Mouse (Mus musculus) hindbrain, embryonic 11.5 days (tissue): ENCODE results near the gene Trim42. TPM values are rescaled to one million over a fixed set of nuclear protein-coding genes. Genes with fewer than 3 reads are reported as not detected.

Experiments
- ATAC-seq: fragments of 200-750 bp; cut with Nextera tagmentation; 2 replicates; pipeline ENCODE4 v1.8.0; 2017; ENCODE audit warnings: mild to moderate bottlenecking, moderate TSS enrichment, moderate library complexity; ENCODE audit not compliant: low FRiP score
- DNase-seq: peaks from one replicate; pipeline ENCODE4 v3.0.0-alpha.2; 2015; ENCODE audit warnings: low spot score
- H3K27ac ChIP-seq: fragments of 300-500 bp; sonication (generic); 2 replicates; pipeline ENCODE4 v1.5.1; 2014; ENCODE audit warnings: mild to moderate bottlenecking, low read depth, low read length
- H3K27me3 ChIP-seq: fragments of 300-500 bp; sonication (generic); 2 replicates; pipeline ENCODE4 v1.6.1; 2014; ENCODE audit warnings: mild to moderate bottlenecking, low read length, moderate library complexity, mixed read lengths; ENCODE audit not compliant: control insufficient read depth, insufficient read depth
- H3K36me3 ChIP-seq: fragments of 300-500 bp; sonication (generic); 2 replicates; pipeline ENCODE4 v1.6.1; 2014; ENCODE audit warnings: mild to moderate bottlenecking, low read length, moderate library complexity, mixed read lengths; ENCODE audit not compliant: control insufficient read depth, insufficient read depth
- H3K4me1 ChIP-seq: fragments of 300-500 bp; sonication (generic); replicated peaks from 2 replicates; pipeline ENCODE4 v1.6.1; 2014; ENCODE audit warnings: low read length, mixed read lengths; ENCODE audit not compliant: control insufficient read depth, insufficient read depth
- H3K4me2 ChIP-seq: fragments of 300-500 bp; sonication (generic); replicated peaks from 2 replicates; pipeline ENCODE4 v1.6.1; 2014; ENCODE audit warnings: mild to moderate bottlenecking, low read depth, low read length
- H3K4me3 ChIP-seq: fragments of 300-500 bp; sonication (generic); 2 replicates; pipeline ENCODE4 v1.5.1; 2014; ENCODE audit warnings: low read depth, low read length
- H3K9ac ChIP-seq: fragments of 300-500 bp; sonication (generic); 2 replicates; pipeline ENCODE4 v1.6.1; 2014; ENCODE audit warnings: low read depth, low read length
- H3K9me3 ChIP-seq: fragments of 300-500 bp; sonication (generic); 2 replicates; pipeline ENCODE4 v1.6.1; 2016; ENCODE audit warnings: low read length; ENCODE audit not compliant: control insufficient read depth
- WGBS: fragments of 180-500 bp; shearing (Covaris S2); extraction: QIAGEN DNeasy Blood & Tissue Kit; methylation state at CpG from one replicate; pipeline ENCODE4 v1.1.7; 2014; 5-methylcytosine and 5-hydroxymethylcytosine counted together
- polyA plus RNA-seq: library from polyadenylated mRNA; unstranded; fragments of >200 nt; fragmentation: Nextera tagmentation; extraction: Ambion mirVana; gene quantifications from 2 replicates; pipeline ENCODE4 v1.2.1, GENCODE M21; 2014

Trim42 gene
- polyA plus RNA-seq = not detected in 2 replicates

DNA sequence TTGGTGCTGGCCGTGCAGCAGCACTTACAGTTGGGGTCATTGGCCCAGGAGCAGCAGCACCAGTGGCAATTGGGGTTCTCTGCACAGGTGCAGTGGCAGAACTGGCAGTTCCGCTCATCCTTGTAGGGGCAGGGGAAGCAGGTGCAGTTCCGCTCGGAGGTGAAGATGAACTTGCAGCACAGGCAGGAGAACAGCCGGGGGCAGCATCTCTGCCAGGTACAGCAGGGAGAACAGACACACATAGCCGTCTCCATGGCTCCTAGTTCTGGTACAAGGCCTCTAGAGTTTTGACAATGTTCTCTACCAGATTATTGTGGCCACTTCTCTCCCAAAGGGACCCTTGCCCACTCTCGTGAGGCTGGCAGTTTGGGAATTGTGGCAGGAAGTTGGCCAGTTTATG is at the start of gene Trim42:
Gene Trim42 (minus strand): TSS at position 368 of the 400 bp plus-strand sequence.
- Histone ChIP-seq H3K4me3 (no peak within 1 kb of the TSS), H3K4me1 (no peaks in the 10 kb centered on the region), H3K9ac (no peak within 1 kb of the TSS), H3K27me3 (no peaks in the 10 kb centered on the region), H3K27ac (no peak within 1 kb of the TSS), H3K9me3 (no peaks in the 10 kb centered on the region), H3K36me3 (no peaks in the 10 kb centered on the region), H3K4me2 (no peak within 1 kb of the TSS)
- DNase-seq = no peak
- 93% methylated on average over 7 of the region's 7 CpGs for WGBS
- ATAC-seq = no peak

DNA sequence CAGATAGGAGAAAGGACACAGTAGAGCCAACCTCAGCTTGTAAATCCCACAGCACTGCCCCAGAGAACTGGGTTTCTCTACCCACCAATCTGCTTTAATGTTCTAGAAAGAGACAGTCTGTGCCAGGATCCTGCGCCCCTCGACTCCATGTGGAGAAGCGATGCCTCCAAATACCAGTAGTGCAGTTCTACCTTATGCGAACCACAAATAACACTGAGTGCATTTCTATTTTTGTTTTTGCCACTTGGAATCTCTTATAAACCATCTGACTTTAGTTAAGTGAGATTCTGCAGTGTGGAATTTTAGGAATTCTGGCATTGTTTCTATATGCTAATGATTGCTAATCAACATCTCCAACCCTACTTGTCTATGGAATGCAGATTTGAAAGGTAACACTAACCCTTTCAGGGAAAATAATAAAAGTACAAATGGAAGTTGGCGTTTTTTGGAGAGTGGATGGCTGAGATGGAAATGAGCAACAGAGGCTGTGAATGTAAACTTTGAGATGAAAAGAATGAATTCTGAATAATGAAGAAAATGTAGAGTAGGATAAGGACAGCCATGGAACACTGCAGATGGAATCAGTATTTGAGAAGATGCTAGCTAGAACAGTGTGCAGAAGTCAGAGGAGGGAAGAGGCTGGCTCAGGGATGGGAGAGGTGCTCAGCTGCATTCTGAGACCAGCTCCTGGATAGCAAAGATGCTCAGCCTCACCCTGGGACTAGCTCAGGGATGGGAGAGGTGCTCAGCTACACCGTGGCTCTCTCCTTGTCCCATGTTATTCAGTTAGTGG is 45.3 kb upstream of the Trim42 start:
- no peak overlapping the region for H3K4me3 ChIP-seq
- no peaks in the 10 kb centered on the region for H3K4me1 ChIP-seq
- no peaks in the 10 kb centered on the region for H3K9me3 ChIP-seq
- H3K27ac ChIP-seq = no peak overlapping the region
- no peak overlapping the region for H3K9ac ChIP-seq
- no peak overlapping the region for H3K4me2 ChIP-seq
- H3K27me3 ChIP-seq = no peaks in the 10 kb centered on the region
- 82% methylated on average over 6 of the region's 6 CpGs for WGBS
- DNase-seq (no peak), ATAC-seq (no peak)
- no peaks in the 10 kb centered on the region for H3K36me3 ChIP-seq

DNA sequence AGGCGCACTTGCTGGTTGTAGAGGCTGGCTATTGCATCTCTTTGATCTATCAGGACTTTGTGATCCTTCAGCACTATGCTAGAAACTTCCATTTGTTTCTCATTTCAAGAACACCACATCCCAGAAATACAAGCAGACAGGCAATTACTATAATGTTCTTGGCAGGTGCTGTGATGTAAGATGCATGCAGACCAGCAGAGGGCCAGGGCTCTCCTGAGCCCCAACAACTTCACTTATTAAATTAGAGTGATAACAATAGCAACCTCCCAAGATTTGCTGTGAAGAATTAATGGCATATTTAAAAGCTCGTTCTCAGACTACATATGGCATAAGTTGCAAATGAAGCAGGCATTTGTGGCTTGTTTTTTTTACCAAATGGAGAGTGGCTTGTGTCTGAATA is 38.4 kb upstream of the Trim42 start:
- no peak for ATAC-seq

GRCm38 (mm10) chr9:97356441-97356840 is 13.3 kb downstream of the Trim42 start:
- H3K4me1 ChIP-seq = no peaks in the 10 kb centered on the region
- no peak for DNase-seq
- no peak for ATAC-seq
- H3K9me3 ChIP-seq = no peaks in the 10 kb centered on the region
- 75% methylated on average over 6 of the region's 6 CpGs for WGBS
- H3K36me3 ChIP-seq = no peaks in the 10 kb centered on the region
- H3K9ac ChIP-seq = no peak overlapping the region
- no peak overlapping the region for H3K4me2 ChIP-seq
- H3K27ac ChIP-seq = no peak overlapping the region
- H3K27me3 ChIP-seq = no peaks in the 10 kb centered on the region
- H3K4me3 ChIP-seq = no peak overlapping the region

More for the DNA sequence above, 38.4 kb upstream of the Trim42 start:
- Histone ChIP-seq H3K4me2 (no peak overlapping the region), H3K9ac (no peak overlapping the region), H3K27me3 (no peaks in the 10 kb centered on the region), H3K4me3 (no peak overlapping the region), H3K4me1 (no peaks in the 10 kb centered on the region), H3K9me3 (no peaks in the 10 kb centered on the region), H3K36me3 (no peaks in the 10 kb centered on the region), H3K27ac (no peak overlapping the region)
- WGBS = 77% methylated on average over 2 of the region's 2 CpGs
- DNase-seq = no peak

GRCm38 (mm10) chr9:97344767-97345297 is 24.9 kb downstream of the Trim42 start:
- no peaks in the 10 kb centered on the region for H3K9me3 ChIP-seq
- no peaks in the 10 kb centered on the region for H3K27me3 ChIP-seq
- H3K27ac ChIP-seq = no peak overlapping the region
- H3K4me1 ChIP-seq = no peaks in the 10 kb centered on the region
- no peak for DNase-seq
- ATAC-seq = no peak
- no peak overlapping the region for H3K4me2 ChIP-seq
- no peak overlapping the region for H3K9ac ChIP-seq
- H3K4me3 ChIP-seq = no peak overlapping the region
- no peaks in the 10 kb centered on the region for H3K36me3 ChIP-seq
- 76% methylated on average over 12 of the region's 12 CpGs for WGBS

DNA sequence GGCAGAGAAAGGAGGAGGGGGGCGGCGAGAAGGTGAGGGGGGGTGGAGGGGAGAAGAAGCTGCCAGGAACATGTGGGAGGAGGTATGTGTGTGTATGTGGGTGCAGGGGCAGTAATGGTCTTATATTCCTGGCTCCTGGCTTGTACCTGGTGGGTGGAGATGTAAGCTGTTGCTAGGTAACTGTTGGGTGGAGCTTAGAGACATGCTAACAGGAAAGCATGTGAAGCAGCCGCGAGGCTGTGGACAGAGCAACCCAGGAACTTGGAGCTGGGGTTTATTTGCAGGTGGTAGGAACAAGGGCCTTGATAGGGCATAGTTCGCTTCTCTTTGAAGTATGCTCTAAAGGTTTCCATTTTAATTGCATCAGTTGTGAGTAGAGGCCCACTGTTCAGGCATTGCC is 28.0 kb downstream of the Trim42 start:
- H3K4me3 ChIP-seq = no peak overlapping the region
- WGBS = 72% methylated on average over 5 of the region's 5 CpGs
- no peak overlapping the region for H3K27ac ChIP-seq
- ATAC-seq (no peak), DNase-seq (no peak)
- no peaks in the 10 kb centered on the region for H3K36me3 ChIP-seq
- H3K9me3 ChIP-seq = no peaks in the 10 kb centered on the region
- no peaks in the 10 kb centered on the region for H3K4me1 ChIP-seq
- no peak overlapping the region for H3K4me2 ChIP-seq
- H3K27me3 ChIP-seq = no peaks in the 10 kb centered on the region
- H3K9ac ChIP-seq = no peak overlapping the region

- Histone ChIP-seq H3K36me3 (no peaks in the 10 kb centered on the region), H3K4me3 (no peak overlapping the region), H3K9ac (no peak overlapping the region), H3K27me3 (no peaks in the 10 kb centered on the region), H3K4me1 (peaks cover 2% of the 10 kb centered on the region; the same call in 1 of the 2 replicates), H3K9me3 (no peaks in the 10 kb centered on the region), H3K4me2 (no peak overlapping the region), H3K27ac (no peak overlapping the region)
- DNase-seq (peak; percentile 66), ATAC-seq (no peak)
- 83% methylated on average over 3 of the region's 3 CpGs for WGBS
Measured at GRCm38 (mm10) chr9:97322846-97323245, 46.9 kb downstream of the Trim42 start.

DNA sequence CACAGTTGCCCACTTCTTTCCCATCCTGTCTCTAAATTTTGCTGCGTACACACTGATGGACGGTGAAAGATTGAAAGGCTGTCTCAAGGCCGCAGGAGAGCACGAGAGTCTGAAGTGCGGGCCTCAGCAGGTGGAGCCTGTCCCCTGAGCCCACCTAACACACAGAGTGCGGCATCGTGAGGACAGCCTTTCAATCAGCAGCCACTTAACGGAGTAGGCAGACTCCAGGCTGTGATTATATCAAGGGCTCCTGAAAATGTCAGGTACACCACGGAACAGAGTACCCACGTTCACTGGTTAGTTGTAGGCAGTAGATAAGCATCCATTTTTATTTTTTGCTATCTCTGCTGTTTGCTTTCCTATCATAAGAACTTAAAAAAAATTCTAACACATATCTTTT is 47.6 kb downstream of the Trim42 start:
- Histone ChIP-seq H3K4me3 (no peak overlapping the region), H3K9ac (no peak overlapping the region), H3K27ac (no peak overlapping the region), H3K4me2 (no peak overlapping the region), H3K36me3 (no peaks in the 10 kb centered on the region), H3K27me3 (no peaks in the 10 kb centered on the region), H3K9me3 (no peaks in the 10 kb centered on the region), H3K4me1 (peaks cover 2% of the 10 kb centered on the region; the same call in 1 of the 2 replicates)
- DNase-seq = no peak
- no peak for ATAC-seq
- WGBS = 82% methylated on average over 10 of the region's 10 CpGs
